Mouse (Mus musculus) stomach, postnatal 0 days (tissue): Measurements from ENCODE around the gene Adar.

Experiments used
- CTCF ChIP-seq: IDR thresholded peaks from 2 replicates; pipeline ENCODE4 v1.5.1; 2016; ENCODE audit warnings: antibody characterized with exemption, low read depth, mild to moderate bottlenecking, moderate library complexity
- EP300 ChIP-seq: optimal IDR thresholded peaks from 2 replicates; pipeline ENCODE3; 2016; ENCODE audit warnings: antibody characterized with exemption

GRCm38 (mm10) chr3:89732091-89732490 lies 17.3 kb downstream of the Adar start:
- TF ChIP-seq CTCF (no peak), EP300 (no peak)
